Mouse (Mus musculus) thymus, adult 2 months (tissue): ENCODE measurements around the gene 2510002D24Rik. TPM values are rescaled to one million over a fixed set of nuclear protein-coding genes. Genes with fewer than 3 reads are reported as not detected.
"Not testable (repeated sequence)": the region's sequence is repeated elsewhere in the genome, so short reads cannot be mapped to it uniquely, and the experiment has no call there.

ENCODE experiments used
- DNase-seq: peaks from one replicate; pipeline ENCODE4 v3.0.0; 2021
- H3K27ac ChIP-seq: fragments of 200-500 bp; 2 replicates; pipeline ENCODE4 v1.5.1; 2012; ENCODE audit warnings: low read length, control low read depth; ENCODE audit not compliant: control insufficient read depth, insufficient read depth
- H3K27me3 ChIP-seq: fragments of 200-500 bp; 2 replicates; pipeline ENCODE4 v1.6.1; 2012; ENCODE audit warnings: mild to moderate bottlenecking, low read length, moderate library complexity, mixed read lengths; ENCODE audit not compliant: control insufficient read depth, insufficient read depth
- H3K36me3 ChIP-seq: fragments of 200-500 bp; 2 replicates; pipeline ENCODE4 v1.6.1; 2012; ENCODE audit warnings: mild to moderate bottlenecking, low read length, moderate library complexity; ENCODE audit not compliant: control insufficient read depth, insufficient read depth
- H3K4me1 ChIP-seq: fragments of 200-500 bp; replicated peaks from 2 replicates; pipeline ENCODE4 v1.6.1; 2012; ENCODE audit warnings: low read length; ENCODE audit not compliant: control insufficient read depth, insufficient read depth
- H3K4me3 ChIP-seq: fragments of 200-500 bp; 2 replicates; pipeline ENCODE4 v1.5.1; 2012; ENCODE audit warnings: mild to moderate bottlenecking, low read length, control low read depth, moderate library complexity; ENCODE audit not compliant: control insufficient read depth, insufficient read depth
- CTCF ChIP-seq: fragments of 200-500 bp; IDR thresholded peaks from 2 replicates; pipeline ENCODE4 v1.5.1; 2012; ENCODE audit warnings: mild to moderate bottlenecking, control low read depth, low read length, moderate library complexity, borderline replicate concordance; ENCODE audit not compliant: control insufficient read depth, poor library complexity, insufficient read depth; ENCODE audit errors: extremely low read depth
- POLR2A ChIP-seq: fragments of 200-500 bp; IDR thresholded peaks from 2 replicates; pipeline ENCODE4 v1.6.1; 2012; ENCODE audit warnings: mild to moderate bottlenecking, low read length, control low read depth, moderate library complexity; ENCODE audit not compliant: control insufficient read depth, poor library complexity, insufficient read depth; ENCODE audit errors: extremely low read depth
- WGBS: fragments of 180-500 bp; shearing (Covaris S2); methylation state at CpG from one replicate; pipeline ENCODE4 v1.1.7; 2018; 5-methylcytosine and 5-hydroxymethylcytosine counted together
- polyA plus RNA-seq: library from polyadenylated mRNA; depleted of rRNA; stranded (reverse); fragments of >200 nt; gene quantifications from 2 replicates; pipeline ENCODE4 v1.2.3, GENCODE M21; 2012

Gene 2510002D24Rik
- polyA plus RNA-seq, 1 experiment: 78.3 TPM

DNA sequence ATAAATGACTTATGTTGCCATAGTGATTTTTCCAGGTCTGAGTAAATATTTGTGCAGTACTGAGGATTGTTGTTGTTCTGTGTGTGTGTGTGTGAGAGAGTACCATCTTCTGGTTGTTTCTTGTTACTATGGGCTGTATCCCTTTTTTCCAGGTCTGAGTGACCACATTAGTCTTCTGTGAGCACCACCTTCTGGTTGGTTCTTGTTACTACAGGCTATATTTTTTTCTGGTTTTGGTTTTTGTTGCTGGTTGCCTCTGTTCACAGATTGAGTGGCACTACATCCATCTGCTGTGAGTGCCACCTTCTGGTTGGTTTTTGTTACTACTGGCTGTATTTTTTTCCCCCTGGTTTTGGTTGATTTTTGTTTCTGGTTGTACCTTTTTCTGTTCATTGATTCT lies 22.2 kb downstream of the 2510002D24Rik start:
- Histone ChIP-seq H3K36me3 (no peaks in the 10 kb centered on the region), H3K27ac (no peak overlapping the region), H3K27me3 (no peaks in the 10 kb centered on the region), H3K4me1 (no peaks in the 10 kb centered on the region), H3K4me3 (no peak overlapping the region)
- peak; percentile 37 for DNase-seq
- TF ChIP-seq POLR2A: no peak
- TF ChIP-seq CTCF: no peak

DNA sequence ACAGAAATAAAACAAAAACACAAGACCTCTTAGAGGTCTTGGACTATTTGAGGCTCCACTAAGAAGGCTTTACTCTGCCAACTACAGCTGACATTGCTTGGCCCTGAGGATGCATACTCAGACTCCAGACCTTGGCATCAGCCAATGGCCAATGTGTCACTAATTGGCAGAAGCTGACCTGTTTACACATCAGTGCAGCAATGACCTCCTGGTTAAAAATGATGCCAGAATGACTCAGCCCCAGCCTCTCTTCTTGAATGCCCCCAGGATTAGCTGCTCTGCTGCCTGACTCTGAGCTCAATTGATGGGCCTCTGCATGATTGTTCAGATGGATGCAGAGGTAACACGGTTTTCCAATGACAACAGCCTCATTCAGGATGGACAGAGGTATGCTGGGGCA lies 23.8 kb downstream of the 2510002D24Rik start:
- Histone ChIP-seq H3K4me3 (no peak overlapping the region), H3K27me3 (no peaks in the 10 kb centered on the region), H3K36me3 (no peaks in the 10 kb centered on the region), H3K4me1 (no peaks in the 10 kb centered on the region), H3K27ac (no peak overlapping the region)
- no peak for TF ChIP-seq POLR2A
- TF ChIP-seq CTCF: no peak
- DNase-seq: no peak
- 68% methylated on average over 1 of the region's 1 CpGs for WGBS

GRCm38 (mm10) chr16:18870495-18870894 lies 34.1 kb downstream of the 2510002D24Rik start:
- H3K36me3 ChIP-seq: peaks cover 26% of the 10 kb centered on the region
- not testable (repeated sequence) for H3K27me3 ChIP-seq, DNase-seq, H3K4me3 ChIP-seq, H3K4me1 ChIP-seq, H3K27ac ChIP-seq
- 92% methylated on average over 1 of the region's 1 CpGs for WGBS

DNA sequence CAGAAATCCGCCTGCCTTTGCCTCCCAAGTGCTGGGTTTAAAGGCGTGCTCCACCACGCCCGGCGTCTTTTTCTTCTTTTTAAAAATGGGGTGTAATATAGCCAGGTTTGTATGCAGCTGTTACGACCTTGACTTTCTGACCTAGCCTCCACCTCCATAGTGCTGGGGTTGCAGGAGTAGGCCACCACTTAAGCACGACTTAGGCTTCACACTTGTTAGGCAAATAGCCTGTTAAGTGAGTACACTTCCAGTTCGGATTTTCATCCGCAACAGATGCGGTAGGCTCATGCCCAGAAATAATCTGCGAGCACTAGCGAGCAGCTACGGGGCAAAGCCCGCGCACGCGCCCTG lies 39.7 kb downstream of the 2510002D24Rik start:
- 1% methylated on average over 17 of the region's 17 CpGs for WGBS
- H3K27ac ChIP-seq: peak overlapping the region; percentile 13
- H3K36me3 ChIP-seq: peaks cover 23% of the 10 kb centered on the region
- H3K27me3 ChIP-seq: no peaks in the 10 kb centered on the region
- no peak for DNase-seq
- TF ChIP-seq POLR2A (no peak), CTCF (no peak)
- peak overlapping the region; percentile 80 for H3K4me3 ChIP-seq
- H3K4me1 ChIP-seq: peaks cover 7% of the 10 kb centered on the region

- Histone ChIP-seq H3K27ac (peak within 1 kb of the TSS; percentile 78), H3K4me3 (peak within 1 kb of the TSS; percentile 80), H3K4me1 (peaks cover 7% of the 10 kb centered on the region), H3K27me3 (no peaks in the 10 kb centered on the region), H3K36me3 (peaks cover 17% of the 10 kb centered on the region)
- TF ChIP-seq POLR2A (peak; percentile 80; the same call in 1 of the 2 replicates), CTCF (peak; percentile 19; the same call in 1 of the 2 replicates)
- peak; percentile 93 for DNase-seq
- WGBS: under 1% methylated on average over 93 of the region's 93 CpGs
These were observed 40.3 kb downstream of the 2510002D24Rik start, which contains the start of the genes Mrpl40 and Hira for GRCm38 (mm10) chr16:18876442-18877308. Gene Mrpl40 (minus strand): TSS chr16:18876862. Gene Hira (plus strand): TSS chr16:18877037.

GRCm38 (mm10) chr16:18877386-18878090 lies 41.2 kb downstream of the 2510002D24Rik start:
- WGBS: under 1% methylated on average over 43 of the region's 43 CpGs
- peaks cover 7% of the 10 kb centered on the region for H3K4me1 ChIP-seq
- H3K36me3 ChIP-seq: peaks cover 8% of the 10 kb centered on the region
- peak overlapping the region; percentile 80 for H3K4me3 ChIP-seq
- DNase-seq: peak; percentile 72
- H3K27me3 ChIP-seq: no peaks in the 10 kb centered on the region
- TF ChIP-seq POLR2A (no peak), CTCF (no peak)
- H3K27ac ChIP-seq: peak overlapping the region; percentile 59
